13 mouse cellular contexts compared by ENCODE assay signal in the genomic region with DNA sequence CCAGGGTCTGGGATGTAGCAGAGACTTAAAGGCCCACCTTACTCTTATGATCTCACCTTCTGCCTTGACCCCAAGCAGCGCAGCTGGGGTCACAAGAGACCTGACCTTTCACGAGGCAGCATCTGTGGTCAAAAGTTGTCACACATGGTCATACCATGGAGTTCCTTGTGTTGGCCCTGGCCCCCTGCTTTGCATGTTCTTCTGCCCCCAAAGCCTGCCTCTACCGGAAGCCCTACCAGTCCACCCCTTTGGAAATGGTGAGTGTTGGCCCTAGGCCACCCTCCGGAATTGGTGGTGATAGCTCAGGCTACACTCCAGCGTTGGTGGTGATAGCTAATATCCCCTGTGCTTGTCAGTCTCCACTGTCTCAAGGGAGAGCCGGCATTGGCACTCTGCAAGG.
"Had no signal": no experiment of that assay in that cellular context is flagged by ENCODE, and none has a peak within 500 bp of the region (broad histone marks: within the 10 kb centered on the region; RNA-seq: fewer than 3 reads in every experiment).

No protein-coding gene starts in this region.

- H3K27me3 ChIP-seq: liver, embryonic 13.5 days had no signal

- DNase-seq: kidney, postnatal 25 days; liver; liver, embryonic 13.5 days; liver, postnatal 0 days; lung, postnatal 14 days; right cerebral cortex, postnatal 14 days; thymus, adult 2 months; thymus, postnatal 25 days had no signal

- H3K4me2 ChIP-seq: limb, embryonic 12.5 days; liver, embryonic 13.5 days; lung, embryonic 15.5 days; midbrain, embryonic 12.5 days; stomach, embryonic 15.5 days had no signal

- H3K4me3 ChIP-seq: limb, embryonic 12.5 days; liver, embryonic 13.5 days; lung, embryonic 15.5 days; midbrain, embryonic 12.5 days; stomach, embryonic 15.5 days had no signal

- H3K27ac ChIP-seq: limb, embryonic 12.5 days; liver, embryonic 13.5 days; lung, embryonic 15.5 days; midbrain, embryonic 12.5 days; stomach, embryonic 15.5 days had no signal

- H3K9ac ChIP-seq: limb, embryonic 12.5 days; liver, embryonic 13.5 days; liver, postnatal 0 days; lung, embryonic 15.5 days; midbrain, embryonic 12.5 days; stomach, embryonic 15.5 days had no signal

- ATAC-seq: liver, postnatal 0 days; midbrain, embryonic 16.5 days had no signal

- H3K4me1 ChIP-seq: limb, embryonic 12.5 days; liver, embryonic 13.5 days; stomach, embryonic 15.5 days had no signal

- H3K36me3 ChIP-seq: limb, embryonic 12.5 days; liver, embryonic 13.5 days; lung, embryonic 15.5 days; midbrain, embryonic 12.5 days; stomach, embryonic 15.5 days had no signal

- H3K9me3 ChIP-seq: limb, embryonic 12.5 days; liver, embryonic 13.5 days; lung, embryonic 15.5 days; midbrain, embryonic 12.5 days; stomach, embryonic 15.5 days had no signal
